Mouse (Mus musculus) heart, postnatal 14 days (tissue): Measurements from ENCODE around the gene Slc35d1. TPM values are rescaled to one million over a fixed set of nuclear protein-coding genes. Genes with fewer than 3 reads are reported as not detected.

Source experiments
- total RNA-seq, 2 experiments: library from RNA; stranded (reverse); gene quantifications; 2 replicates each; pipeline ENCODE4 v1.2.3; 2021

The Slc35d1 gene
- total RNA-seq, 2 experiments from 2014 or later = 7.4 to 8.8 TPM

Other genes starting within 250 kb of the Slc35d1 start
- gene Tctex1d1, start 236.6 kb downstream of the Slc35d1 start, total RNA-seq = 1 to 10 TPM in 1 of 2 experiments, not detected in 1; 1.3 TPM
- gene Insl5, start 188.3 kb downstream of the Slc35d1 start, total RNA-seq = not detected
- gene Mier1, start 100.8 kb downstream of the Slc35d1 start, total RNA-seq = 10 to 100 TPM; 40.0 to 41.7 TPM
- 1 to 10 TPM; 1.6 to 3.0 TPM for gene Wdr78, start 100.6 kb downstream of the Slc35d1 start, total RNA-seq
- gene 4921539E11Rik, start 75.7 kb upstream of the Slc35d1 start, total RNA-seq = not detected
- 10 to 100 TPM; 24.5 to 25.2 TPM for gene Oma1, start 98.6 kb upstream of the Slc35d1 start, total RNA-seq